ENCODE assay signal across 34 mouse cellular contexts in genomic region chr4:90203421-90203820, GRCm38 (mm10). TPM values are rescaled to one million over a fixed set of nuclear protein-coding genes. Genes with fewer than 3 reads are reported as not detected.
"Had no signal": no experiment of that assay in that cellular context is flagged by ENCODE, and none has a peak within 500 bp of the region (broad histone marks: within the 10 kb centered on the region; RNA-seq: fewer than 3 reads in every experiment).

No protein-coding gene starts in this region.

- DNase-seq: gastrocnemius, postnatal 14 days; gastrocnemius, postnatal 36 days; heart, adult 11 months; heart, adult 2 months; heart, postnatal 14 days; heart, postnatal 36 days; kidney, adult 11 months; kidney, adult 2 months; kidney, adult 9 months; kidney, postnatal 14 days; kidney, postnatal 36 days; layer of hippocampus, adult 9-11 months; layer of hippocampus, postnatal 36 days; left cerebral cortex, postnatal 4 days; liver, embryonic 13.5 days had no signal

- H3K4me2 ChIP-seq: heart, embryonic 11.5 days; heart, embryonic 13.5 days; heart, embryonic 15.5 days; hindbrain, embryonic 13.5 days; hindbrain, embryonic 15.5 days; kidney, embryonic 15.5 days; limb, embryonic 13.5 days; limb, embryonic 15.5 days; liver, embryonic 13.5 days; liver, embryonic 15.5 days had no signal

- H3K27me3 ChIP-seq: heart, embryonic 13.5 days; heart, embryonic 15.5 days; hindbrain, embryonic 13.5 days; hindbrain, embryonic 15.5 days; kidney, embryonic 15.5 days; limb, embryonic 13.5 days; limb, embryonic 15.5 days; liver, embryonic 13.5 days; liver, embryonic 15.5 days had no signal

- H3K9ac ChIP-seq: heart, embryonic 13.5 days; heart, embryonic 15.5 days; hindbrain, embryonic 13.5 days; hindbrain, embryonic 15.5 days; kidney, embryonic 15.5 days; limb, embryonic 13.5 days; limb, embryonic 15.5 days; liver, embryonic 13.5 days; liver, embryonic 15.5 days had no signal

- H3K9me3 ChIP-seq: heart, embryonic 13.5 days; heart, embryonic 15.5 days; hindbrain, embryonic 13.5 days; hindbrain, embryonic 15.5 days; kidney, embryonic 15.5 days; limb, embryonic 13.5 days; limb, embryonic 15.5 days; liver, embryonic 13.5 days; liver, embryonic 15.5 days had no signal

- ATAC-seq: hindbrain, postnatal 0 days; intestine, embryonic 16.5 days had no signal

- H3K36me3 ChIP-seq: heart, embryonic 13.5 days; heart, embryonic 15.5 days; hindbrain, embryonic 13.5 days; hindbrain, embryonic 15.5 days; kidney, embryonic 15.5 days; limb, embryonic 13.5 days; limb, embryonic 15.5 days; liver, embryonic 13.5 days; liver, embryonic 15.5 days had no signal

- H3K27ac ChIP-seq: heart, adult 2 months; heart, embryonic 13.5 days; heart, embryonic 15.5 days; hindbrain, embryonic 13.5 days; hindbrain, embryonic 15.5 days; hindbrain, postnatal 0 days; kidney, embryonic 15.5 days; kidney, postnatal 0 days; limb, embryonic 13.5 days; limb, embryonic 15.5 days; liver, embryonic 13.5 days; liver, embryonic 15.5 days had no signal

- H3K4me3 ChIP-seq: heart, adult 2 months; heart, embryonic 13.5 days; heart, embryonic 15.5 days; hindbrain, embryonic 13.5 days; hindbrain, embryonic 15.5 days; kidney, embryonic 15.5 days; limb, embryonic 13.5 days; limb, embryonic 15.5 days; liver, embryonic 13.5 days; liver, embryonic 15.5 days had no signal

- H3K4me1 ChIP-seq: heart, embryonic 13.5 days; heart, embryonic 15.5 days; hindbrain, embryonic 13.5 days; hindbrain, embryonic 15.5 days; kidney, embryonic 15.5 days; limb, embryonic 13.5 days; limb, embryonic 15.5 days; liver, embryonic 13.5 days; liver, embryonic 15.5 days had no signal

RNA-seq across cellular contexts. Expression of gene Zfp352, which starts 15.2 kb away (rescaled TPM):
- polyA plus RNA-seq: gonadal fat pad, adult 2 months; heart, adult 2 months; heart, embryonic 11.5 days; heart, embryonic 13.5 days; heart, embryonic 15.5 days; heart, postnatal 0 days; hindbrain, embryonic 11.5 days; hindbrain, embryonic 13.5 days; hindbrain, embryonic 15.5 days; hindbrain, postnatal 0 days; intestine, embryonic 14.5 days; intestine, embryonic 16.5 days; kidney, adult 2 months; kidney, embryonic 15.5 days; kidney, postnatal 0 days; large intestine, adult 2 months; limb, embryonic 11.5 days; limb, embryonic 13.5 days; limb, embryonic 15.5 days; liver, adult 2 months; liver, embryonic 13.5 days; liver, embryonic 15.5 days had no signal
